Mouse (Mus musculus) limb, embryonic 10.5 days (tissue): ENCODE data around the gene Mrpl39. TPM values are rescaled to one million over a fixed set of nuclear protein-coding genes. Genes with fewer than 3 reads are reported as not detected.
A peak's percentile ranks its signal among the peaks of the same experiment; 100 is the strongest.

Source experiments
- DNase-seq: peaks from one replicate; pipeline ENCODE4 v3.0.0-alpha.2; 2017; ENCODE audit warnings: low spot score
- H3K27ac ChIP-seq: fragments of 300-500 bp; sonication (generic); 2 replicates; pipeline ENCODE4 v1.5.1; 2016; ENCODE audit warnings: mild to moderate bottlenecking
- H3K27me3 ChIP-seq: fragments of 300-500 bp; sonication (generic); 2 replicates; pipeline ENCODE4 v1.6.1; 2016; ENCODE audit warnings: low read depth, mild to moderate bottlenecking; ENCODE audit not compliant: poor library complexity, severe bottlenecking
- H3K36me3 ChIP-seq: fragments of 300-500 bp; sonication (generic); 2 replicates; pipeline ENCODE4 v1.6.1; 2016; ENCODE audit warnings: mild to moderate bottlenecking, moderate library complexity
- H3K4me1 ChIP-seq: fragments of 300-500 bp; sonication (generic); 2 replicates; pipeline ENCODE4 v1.6.1; 2016
- H3K4me3 ChIP-seq: fragments of 300-500 bp; sonication (generic); 2 replicates; pipeline ENCODE4 v1.5.1; 2016; ENCODE audit warnings: mild to moderate bottlenecking, moderate library complexity
- H3K9me3 ChIP-seq: fragments of 300-500 bp; sonication (generic); replicated peaks from 2 replicates; pipeline ENCODE4 v1.6.1; 2016; ENCODE audit warnings: mild to moderate bottlenecking
- WGBS: fragments of 180-500 bp; shearing (Covaris S2); methylation state at CpG from one replicate; pipeline ENCODE4 v1.1.7; 2016; 5-methylcytosine and 5-hydroxymethylcytosine counted together
- polyA plus RNA-seq: library from polyadenylated mRNA; unstranded; fragments of >200 nt; fragmentation: Nextera tagmentation; extraction: Ambion mirVana; gene quantifications from 2 replicates; pipeline ENCODE4 v1.2.1, GENCODE M21; 2016

Mrpl39 gene
- polyA plus RNA-seq, 1 experiment from 2014 or later: 52.5 TPM

DNA sequence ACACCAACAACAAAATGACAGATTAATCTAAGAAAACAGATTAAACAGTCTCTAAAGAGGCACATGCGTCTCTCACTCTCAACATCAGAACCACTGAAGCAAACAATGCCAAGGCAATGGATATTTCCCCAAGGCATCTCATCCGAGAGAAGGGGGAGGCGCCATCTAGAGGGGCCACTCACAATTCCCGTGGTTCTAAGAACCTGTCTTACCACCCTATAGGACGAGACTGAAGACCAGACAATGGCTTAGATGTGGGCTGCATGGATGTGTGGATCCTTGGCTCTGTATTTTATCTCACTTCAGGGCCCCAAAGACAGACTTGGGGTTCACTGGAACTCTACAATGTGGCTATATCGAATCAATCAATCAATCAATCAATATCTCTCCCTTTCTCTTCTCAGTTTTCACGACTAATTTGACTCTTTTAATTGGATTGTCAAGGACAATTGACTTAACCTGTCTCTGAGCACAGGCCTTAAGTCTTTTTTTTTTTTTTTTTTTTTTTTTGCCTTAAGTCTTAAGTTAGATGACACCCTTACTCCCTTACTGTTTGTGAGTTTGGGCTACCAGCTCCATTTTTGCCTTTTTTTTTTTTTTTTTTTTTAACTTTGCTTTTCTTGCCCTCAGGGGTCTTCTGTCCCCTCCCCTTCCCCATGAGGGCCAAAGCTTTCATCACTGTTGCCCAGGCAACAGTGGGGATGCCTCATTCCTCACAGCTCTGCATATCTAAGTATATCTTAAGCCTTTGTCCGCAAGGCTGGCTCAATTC lies 37.1 kb upstream of the Mrpl39 start:
- WGBS: 22% methylated on average over 8 of the region's 8 CpGs
- no peak for DNase-seq

DNA sequence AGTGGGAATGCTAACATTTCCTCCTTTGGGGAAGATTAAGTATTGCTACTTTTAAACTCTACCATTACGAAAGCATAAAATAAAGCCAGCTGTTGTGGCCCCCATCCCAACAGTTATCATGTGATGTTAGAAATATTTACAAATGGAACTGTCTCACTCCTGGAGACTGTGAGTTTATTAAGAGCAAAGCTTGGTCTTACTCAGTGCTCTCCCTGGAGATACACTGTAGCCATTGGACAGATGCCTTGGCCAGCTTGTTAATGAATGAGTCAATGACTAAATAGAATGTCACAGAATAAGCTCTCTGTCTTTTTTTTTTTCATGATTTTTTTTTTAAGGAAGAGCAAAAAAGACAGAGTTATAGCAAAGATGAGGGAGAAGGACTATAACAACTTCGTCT lies 35.9 kb upstream of the Mrpl39 start:
- no peak for DNase-seq
- H3K27ac ChIP-seq: no peak overlapping the region
- peaks cover 17% of the 10 kb centered on the region for H3K4me1 ChIP-seq
- 95% methylated on average over 2 of the region's 2 CpGs for WGBS
- H3K36me3 ChIP-seq: no peaks in the 10 kb centered on the region
- no peak overlapping the region for H3K4me3 ChIP-seq
- peaks cover 41% of the 10 kb centered on the region for H3K27me3 ChIP-seq
- no peaks in the 10 kb centered on the region for H3K9me3 ChIP-seq

More for the DNA sequence above, 37.1 kb upstream of the Mrpl39 start:
- H3K4me3 ChIP-seq: no peak overlapping the region
- no peaks in the 10 kb centered on the region for H3K36me3 ChIP-seq
- H3K27ac ChIP-seq: no peak overlapping the region
- peaks cover 45% of the 10 kb centered on the region for H3K27me3 ChIP-seq
- H3K9me3 ChIP-seq: no peaks in the 10 kb centered on the region
- peaks cover 17% of the 10 kb centered on the region for H3K4me1 ChIP-seq

DNA sequence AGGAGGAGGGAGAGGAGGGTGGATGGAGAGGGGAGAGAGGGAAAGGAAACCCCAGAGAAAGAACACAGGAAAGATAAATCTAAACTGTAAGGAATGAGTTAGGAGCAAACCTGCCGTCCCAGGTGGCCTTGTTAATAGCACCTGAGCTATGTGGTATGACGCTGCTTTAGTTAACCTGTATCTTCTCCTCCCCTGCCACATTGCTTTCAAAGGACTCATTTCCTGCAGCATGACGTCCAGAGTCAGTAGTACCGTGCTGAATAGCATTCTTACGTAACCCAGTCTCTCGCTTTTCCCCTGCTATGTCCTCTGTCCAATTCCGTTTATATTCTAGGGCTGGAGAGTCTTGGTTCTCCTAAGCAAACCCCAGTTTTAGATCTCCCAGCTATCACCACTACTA lies 35.3 kb upstream of the Mrpl39 start:
- no peaks in the 10 kb centered on the region for H3K36me3 ChIP-seq
- 93% methylated on average over 7 of the region's 7 CpGs for WGBS
- no peak overlapping the region for H3K4me3 ChIP-seq
- H3K27ac ChIP-seq: no peak overlapping the region
- H3K9me3 ChIP-seq: no peaks in the 10 kb centered on the region
- DNase-seq: no peak
- H3K4me1 ChIP-seq: peaks cover 17% of the 10 kb centered on the region
- H3K27me3 ChIP-seq: peaks cover 36% of the 10 kb centered on the region

DNA sequence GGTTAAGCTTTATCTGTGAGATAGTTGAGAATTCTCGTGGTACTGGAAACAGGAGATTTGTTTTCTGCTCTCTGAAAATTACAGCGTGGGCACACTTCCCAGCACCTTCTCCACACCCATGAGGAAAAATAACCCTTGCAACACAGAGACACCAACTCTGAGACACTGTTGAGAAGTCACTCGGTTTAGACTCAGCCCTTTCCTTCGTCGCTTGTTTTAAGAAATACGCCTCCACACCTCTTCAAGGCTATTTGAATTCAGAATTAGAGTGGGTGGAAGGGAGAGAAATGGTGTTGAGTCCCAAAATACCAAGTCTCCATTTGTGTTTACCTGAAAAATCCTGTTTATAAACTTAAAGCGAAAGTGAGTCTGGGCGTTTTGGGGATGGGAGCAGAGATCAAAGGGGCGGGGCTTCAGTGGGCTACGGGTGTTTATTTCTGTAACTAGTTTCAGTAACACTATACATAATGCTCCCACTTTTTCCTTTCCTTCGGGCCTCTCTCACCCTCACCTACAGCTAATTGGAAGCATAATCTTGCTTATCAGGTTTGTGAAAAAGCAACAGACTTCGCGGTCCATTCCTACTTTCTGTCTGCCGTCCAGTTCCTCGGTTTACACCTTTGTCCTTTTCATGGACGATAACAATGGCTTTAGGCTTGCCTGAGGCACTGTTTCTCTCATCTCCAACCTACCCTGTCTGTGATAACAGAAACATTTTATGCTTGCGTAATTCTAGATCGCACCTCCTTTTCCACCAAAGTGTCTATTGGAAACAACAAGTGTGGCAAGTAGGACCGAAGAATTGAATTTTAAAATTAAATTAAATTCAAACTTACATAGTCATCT lies 34.3 kb upstream of the Mrpl39 start:
- H3K27ac ChIP-seq: no peak overlapping the region
- H3K4me1 ChIP-seq: peaks cover 14% of the 10 kb centered on the region
- peaks cover 25% of the 10 kb centered on the region for H3K27me3 ChIP-seq
- no peak overlapping the region for H3K4me3 ChIP-seq
- no peaks in the 10 kb centered on the region for H3K36me3 ChIP-seq
- WGBS: 87% methylated on average over 19 of the region's 19 CpGs
- no peaks in the 10 kb centered on the region for H3K9me3 ChIP-seq
- DNase-seq: no peak

DNA sequence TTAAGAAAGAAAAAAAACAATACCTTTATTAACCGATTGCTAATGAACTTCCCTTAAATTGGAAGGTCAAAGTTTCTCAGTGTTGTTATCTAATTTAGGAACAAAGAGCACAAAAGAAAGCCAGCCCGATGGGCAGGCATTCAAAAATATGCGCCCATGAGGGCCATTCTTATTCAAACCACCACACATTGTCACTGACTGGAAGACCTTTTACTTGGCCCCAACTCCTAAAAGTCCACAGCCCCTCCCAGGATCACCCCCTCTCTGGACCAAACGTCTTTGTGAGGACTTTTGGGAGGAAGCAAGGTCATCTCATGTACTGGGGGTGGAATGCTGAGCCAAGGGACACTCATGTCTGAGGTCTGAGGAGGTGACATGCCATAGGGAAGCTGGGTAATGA lies 33.6 kb upstream of the Mrpl39 start:
- H3K36me3 ChIP-seq: no peaks in the 10 kb centered on the region

DNA sequence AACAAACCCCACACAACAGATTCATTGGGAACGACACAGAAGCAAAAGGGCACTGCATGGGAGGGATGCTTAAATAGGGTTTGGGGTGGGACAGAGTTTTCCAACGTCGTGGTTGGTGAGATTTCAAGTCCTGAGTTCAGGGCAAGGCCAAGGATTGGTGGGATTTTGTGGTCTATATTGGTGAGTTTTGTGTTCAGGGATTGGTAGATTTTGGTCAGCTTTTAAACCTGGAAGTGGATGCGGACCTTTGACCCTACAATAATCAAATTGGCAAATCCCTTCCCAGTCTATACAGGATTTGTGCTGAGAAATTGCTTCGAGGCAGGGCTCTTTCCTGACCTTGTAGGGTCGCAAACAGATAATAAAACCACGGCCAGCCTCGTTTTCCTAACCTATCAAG lies 32.4 kb upstream of the Mrpl39 start:
- 0 out of 2 replicates have a peak, but pooled peaks cover 7% of the 10 kb centered on the region for H3K27me3 ChIP-seq
- WGBS: 79% methylated on average over 8 of the region's 8 CpGs
- no peaks in the 10 kb centered on the region for H3K4me1 ChIP-seq
- DNase-seq: no peak
- H3K4me3 ChIP-seq: no peak overlapping the region
- no peaks in the 10 kb centered on the region for H3K36me3 ChIP-seq
- no peaks in the 10 kb centered on the region for H3K9me3 ChIP-seq
- no peak overlapping the region for H3K27ac ChIP-seq

More for the DNA sequence above, 33.6 kb upstream of the Mrpl39 start:
- WGBS: 77% methylated on average over 4 of the region's 4 CpGs
- Histone ChIP-seq H3K27me3 (peaks cover 19% of the 10 kb centered on the region; the same call in 1 of the 2 replicates), H3K27ac (no peak overlapping the region), H3K4me1 (peaks cover 9% of the 10 kb centered on the region), H3K4me3 (no peak overlapping the region), H3K9me3 (no peaks in the 10 kb centered on the region)
- no peak for DNase-seq

DNA sequence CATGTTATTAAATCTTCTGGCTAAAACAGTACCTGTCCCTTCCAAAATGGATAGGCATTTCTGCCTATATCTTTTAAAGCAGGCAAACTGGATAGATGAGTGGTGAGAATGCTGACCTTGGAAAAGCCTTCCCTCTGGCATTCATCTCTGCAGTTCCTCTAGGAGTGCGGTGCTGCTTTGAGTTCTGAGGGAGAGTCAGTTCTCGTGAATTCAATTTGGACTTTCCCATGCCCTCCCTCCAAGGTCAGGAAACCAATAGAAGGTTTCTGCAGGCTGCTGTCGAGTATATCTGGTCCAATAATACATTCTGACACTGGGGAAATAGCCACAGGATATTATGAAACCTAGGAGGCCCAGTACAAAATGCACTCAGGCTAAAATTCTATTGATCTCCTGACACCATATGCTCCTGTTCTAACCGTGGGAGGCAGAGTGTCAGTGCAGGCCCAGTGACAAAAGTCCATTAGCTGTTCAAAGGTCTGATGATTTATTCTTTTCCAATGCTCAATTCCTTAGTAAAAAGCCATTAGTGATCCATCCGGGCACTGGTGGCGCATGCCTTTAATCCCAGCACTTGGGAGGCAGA lies 10.3 kb upstream of the Mrpl39 start:
- DNase-seq: no peak
- 77% methylated on average over 6 of the region's 6 CpGs for WGBS
- H3K4me1 ChIP-seq: no peaks in the 10 kb centered on the region
- H3K36me3 ChIP-seq: no peaks in the 10 kb centered on the region
- no peak overlapping the region for H3K4me3 ChIP-seq
- no peaks in the 10 kb centered on the region for H3K9me3 ChIP-seq
- H3K27me3 ChIP-seq: no peaks in the 10 kb centered on the region
- no peak overlapping the region for H3K27ac ChIP-seq

DNA sequence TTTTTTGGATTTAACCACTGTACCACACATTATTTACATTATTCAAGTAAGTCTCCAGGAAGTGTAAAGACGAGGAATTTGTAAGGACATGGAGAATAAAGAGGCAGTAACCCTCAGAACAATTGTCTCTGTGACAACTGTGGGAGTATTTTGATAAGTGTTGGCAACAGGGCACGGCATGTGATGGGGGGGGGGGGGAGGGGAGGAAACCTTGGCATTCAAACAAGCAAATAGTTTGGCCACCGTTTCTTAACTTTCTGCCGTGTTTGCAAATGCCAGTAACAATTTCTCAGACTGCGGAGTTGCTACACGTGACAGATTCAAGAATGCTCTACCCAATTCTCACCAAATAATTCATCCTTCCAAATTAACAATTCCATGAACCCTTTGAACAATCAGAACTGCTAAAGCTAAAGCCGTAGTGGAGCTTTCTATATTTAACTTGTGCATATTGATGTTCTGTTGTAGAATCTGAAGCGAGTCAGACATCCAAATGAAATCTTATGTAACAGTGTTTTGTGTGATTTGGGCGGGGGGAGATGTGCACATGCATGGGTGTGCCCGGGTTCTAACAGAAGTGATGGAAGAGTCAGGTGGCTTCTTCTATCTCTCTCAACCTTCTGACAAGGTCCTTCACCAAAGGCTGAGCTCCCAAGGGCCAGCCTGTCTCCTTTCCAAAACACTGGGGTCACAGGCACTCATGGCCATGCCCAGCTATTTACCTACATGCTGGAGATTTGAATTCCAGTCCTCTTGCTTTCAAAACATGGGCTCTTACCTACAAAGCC lies 9.4 kb upstream of the Mrpl39 start:
- no peaks in the 10 kb centered on the region for H3K36me3 ChIP-seq
- DNase-seq: no peak
- no peak overlapping the region for H3K4me3 ChIP-seq
- no peaks in the 10 kb centered on the region for H3K9me3 ChIP-seq
- no peaks in the 10 kb centered on the region for H3K27me3 ChIP-seq
- 82% methylated on average over 10 of the region's 10 CpGs for WGBS
- no peaks in the 10 kb centered on the region for H3K4me1 ChIP-seq
- H3K27ac ChIP-seq: no peak overlapping the region

DNA sequence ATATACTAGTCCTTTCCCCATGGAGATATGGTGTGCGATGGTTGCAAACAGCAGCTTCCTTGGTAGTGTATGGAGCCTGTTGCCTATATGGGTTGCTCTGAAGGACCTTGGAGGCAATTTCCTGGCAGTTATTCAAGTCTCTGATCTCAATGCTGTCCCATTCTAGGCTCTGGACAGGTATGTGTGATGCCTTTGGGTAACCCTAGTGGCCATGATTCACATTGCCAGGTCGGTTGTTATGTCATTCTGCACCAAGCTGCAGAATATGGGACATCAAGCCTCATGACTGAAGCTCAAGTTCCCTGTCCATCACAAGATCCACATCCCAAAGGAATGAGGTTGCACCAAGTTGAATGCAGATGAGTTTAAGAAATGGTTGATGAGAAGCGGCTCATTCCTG lies 1.8 kb upstream of the Mrpl39 start:
- Histone ChIP-seq H3K36me3 (peaks cover 6% of the 10 kb centered on the region), H3K27ac (no peak overlapping the region), H3K4me1 (peaks cover 5% of the 10 kb centered on the region), H3K4me3 (no peak overlapping the region), H3K9me3 (no peaks in the 10 kb centered on the region), H3K27me3 (no peaks in the 10 kb centered on the region)
- DNase-seq: no peak
- WGBS: 79% methylated on average over 3 of the region's 3 CpGs

DNA sequence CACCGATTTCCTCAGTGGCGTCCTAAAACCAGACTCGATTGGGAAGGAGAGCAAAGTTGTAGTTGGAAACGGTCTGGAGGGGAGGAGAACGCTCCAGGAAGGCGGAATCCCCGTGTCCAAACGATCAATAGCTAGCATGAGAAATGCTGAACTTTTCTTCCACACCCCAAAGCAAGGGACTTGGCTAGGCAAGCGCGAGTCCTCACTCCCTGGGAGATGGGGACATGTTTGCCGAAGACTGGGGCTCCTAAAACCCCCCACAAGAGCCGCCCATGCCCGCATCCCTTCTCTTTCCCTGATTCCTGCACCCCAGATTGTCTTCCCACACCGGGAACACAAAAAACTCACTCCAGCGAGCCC lies 756 bp downstream of the Mrpl39 start:
- DNase-seq: no peak
- H3K4me1 ChIP-seq: peaks cover 5% of the 10 kb centered on the region
- WGBS: under 1% methylated on average over 15 of the region's 15 CpGs
- H3K4me3 ChIP-seq: peak overlapping the region; percentile 69
- peak overlapping the region; percentile 90 for H3K27ac ChIP-seq
- H3K36me3 ChIP-seq: peaks cover 32% of the 10 kb centered on the region
- no peaks in the 10 kb centered on the region for H3K27me3 ChIP-seq
- H3K9me3 ChIP-seq: no peaks in the 10 kb centered on the region

DNA sequence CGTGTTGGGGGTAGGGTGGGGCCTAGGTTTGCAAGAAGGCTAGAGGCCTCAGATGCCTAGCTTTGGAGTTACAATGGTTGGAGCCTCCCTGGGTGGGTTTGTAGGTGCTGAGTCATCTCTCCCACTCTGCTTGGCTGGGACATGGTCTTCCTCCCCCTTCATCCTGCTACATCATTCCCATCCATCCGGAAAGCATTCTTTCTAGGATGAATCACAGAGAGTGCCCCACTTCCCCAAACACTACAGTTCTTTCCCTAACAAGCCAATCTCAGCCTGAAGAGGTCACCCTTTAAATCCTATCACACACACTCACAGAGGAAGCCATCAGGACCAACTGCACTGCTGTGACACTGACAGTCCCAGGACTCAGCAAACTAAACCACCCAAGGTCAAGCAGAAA lies 14.9 kb downstream of the Mrpl39 start:
- H3K27ac ChIP-seq: no peak overlapping the region
- H3K9me3 ChIP-seq: no peaks in the 10 kb centered on the region
- DNase-seq: no peak
- H3K4me1 ChIP-seq: no peaks in the 10 kb centered on the region
- no peak overlapping the region for H3K4me3 ChIP-seq
- WGBS: 97% methylated on average over 2 of the region's 2 CpGs
- no peaks in the 10 kb centered on the region for H3K27me3 ChIP-seq
- H3K36me3 ChIP-seq: peaks cover 70% of the 10 kb centered on the region

DNA sequence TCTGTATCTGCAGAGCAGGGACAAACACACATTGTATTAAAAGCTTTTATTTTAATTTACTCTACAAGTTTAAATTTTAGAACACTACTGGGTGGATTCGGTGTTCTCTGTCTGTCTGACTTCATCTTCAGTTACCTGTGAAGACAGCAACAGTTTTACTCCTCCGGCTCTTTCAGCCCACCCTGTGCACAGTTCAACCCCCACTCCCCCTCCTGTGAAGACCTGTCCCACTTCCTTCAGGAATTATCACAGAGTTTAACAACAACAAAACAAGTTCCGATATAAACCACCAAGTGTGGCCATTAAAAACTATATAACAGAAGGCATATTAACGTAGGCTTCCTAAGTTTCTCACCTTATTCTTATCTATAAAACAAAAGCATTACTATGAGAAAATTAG lies 17.3 kb downstream of the Mrpl39 start:
- 98% methylated on average over 4 of the region's 4 CpGs for WGBS
- Histone ChIP-seq H3K27ac (no peak overlapping the region), H3K27me3 (no peaks in the 10 kb centered on the region), H3K9me3 (no peaks in the 10 kb centered on the region), H3K4me1 (no peaks in the 10 kb centered on the region), H3K4me3 (no peak overlapping the region), H3K36me3 (peaks cover 46% of the 10 kb centered on the region)
- DNase-seq: no peak
